Mouse (Mus musculus): ENCODE measurements around the gene Magi1. TPM values are rescaled to one million over a fixed set of nuclear protein-coding genes. Genes with fewer than 3 reads are reported as not detected.

The Magi1 gene
- polyA plus RNA-seq, 1 experiment, result 74.6 TPM

DNA sequence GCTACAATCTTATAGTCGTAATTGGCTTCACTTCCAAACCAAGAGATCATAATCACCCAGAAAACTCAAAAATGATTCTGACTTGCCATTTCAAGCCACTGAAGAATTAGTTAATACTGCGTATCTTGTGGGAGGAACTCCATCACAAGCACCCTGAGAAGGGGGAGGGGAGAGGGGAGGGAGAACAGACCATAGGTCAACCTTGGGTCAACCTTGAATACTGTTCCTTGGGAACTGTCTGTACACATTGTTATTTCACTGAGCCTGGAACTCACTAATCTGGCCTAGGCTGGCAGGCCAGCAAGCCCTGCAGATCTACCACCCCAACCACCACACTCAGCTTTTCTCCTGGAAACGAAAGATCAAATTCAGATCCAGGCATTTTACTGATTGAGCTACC lies 106.2 kb downstream of the Magi1 start:
- no peak for TF ChIP-seq POLR2A (IDR thresholded peaks at IDR 0.05; ENCODE audit: borderline replicate concordance, extremely low read depth, insufficient read depth, insufficient read length, poor library complexity, severe bottlenecking)
- no peak for TF ChIP-seq CTCF (IDR thresholded peaks at IDR 0.05; ENCODE audit: borderline replicate concordance, extremely low read depth, insufficient read depth, insufficient read length)
- DNase-seq (ENCODE audit: low read depth), result no peak

GRCm38 (mm10) chr6:94176705-94177104 lies 107.0 kb downstream of the Magi1 start:
- no peak for TF ChIP-seq CTCF (IDR thresholded peaks at IDR 0.05; ENCODE audit: borderline replicate concordance, extremely low read depth, insufficient read depth, insufficient read length)
- no peak for TF ChIP-seq POLR2A (IDR thresholded peaks at IDR 0.05; ENCODE audit: borderline replicate concordance, extremely low read depth, insufficient read depth, insufficient read length, poor library complexity, severe bottlenecking)
- no peak for DNase-seq (ENCODE audit: low read depth)

GRCm38 (mm10) chr6:94171250-94171649 lies 112.5 kb downstream of the Magi1 start:
- no peak for TF ChIP-seq CTCF (IDR thresholded peaks at IDR 0.05; ENCODE audit: borderline replicate concordance, extremely low read depth, insufficient read depth, insufficient read length)

GRCm38 (mm10) chr6:94169581-94170194 lies 114.0 kb downstream of the Magi1 start:
- no peak for DNase-seq (ENCODE audit: low read depth)
- no peak for TF ChIP-seq CTCF (IDR thresholded peaks at IDR 0.05; ENCODE audit: borderline replicate concordance, extremely low read depth, insufficient read depth, insufficient read length)
- no peak for TF ChIP-seq POLR2A (IDR thresholded peaks at IDR 0.05; ENCODE audit: borderline replicate concordance, extremely low read depth, insufficient read depth, insufficient read length, poor library complexity, severe bottlenecking)

More at GRCm38 (mm10) chr6:94171250-94171649, 112.5 kb downstream of the Magi1 start:
- no peak for DNase-seq (ENCODE audit: low read depth)

DNA sequence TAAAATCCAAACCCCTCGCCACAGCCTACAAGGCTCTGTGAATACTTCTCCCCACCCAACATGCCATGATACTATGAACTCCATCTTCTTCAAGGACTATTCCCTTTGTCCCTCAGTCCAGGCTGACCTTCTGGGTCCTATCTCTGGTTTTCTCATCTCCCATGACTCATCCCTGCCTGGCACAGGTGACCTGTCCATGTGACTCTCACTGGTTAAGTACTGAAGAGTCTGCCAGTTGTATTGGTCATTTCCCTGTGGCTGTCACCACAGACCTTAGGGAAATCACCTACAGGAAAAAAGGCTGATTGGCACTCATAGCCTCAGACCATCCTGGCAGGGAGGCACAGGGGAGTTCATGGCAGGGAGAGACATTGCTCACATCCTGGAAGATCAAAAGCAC lies 117.8 kb downstream of the Magi1 start:
- TF ChIP-seq POLR2A (IDR thresholded peaks at IDR 0.05; ENCODE audit: borderline replicate concordance, extremely low read depth, insufficient read depth, insufficient read length, poor library complexity, severe bottlenecking), result no peak
- no peak for TF ChIP-seq CTCF (IDR thresholded peaks at IDR 0.05; ENCODE audit: borderline replicate concordance, extremely low read depth, insufficient read depth, insufficient read length)
- DNase-seq (ENCODE audit: low read depth), result no peak

DNA sequence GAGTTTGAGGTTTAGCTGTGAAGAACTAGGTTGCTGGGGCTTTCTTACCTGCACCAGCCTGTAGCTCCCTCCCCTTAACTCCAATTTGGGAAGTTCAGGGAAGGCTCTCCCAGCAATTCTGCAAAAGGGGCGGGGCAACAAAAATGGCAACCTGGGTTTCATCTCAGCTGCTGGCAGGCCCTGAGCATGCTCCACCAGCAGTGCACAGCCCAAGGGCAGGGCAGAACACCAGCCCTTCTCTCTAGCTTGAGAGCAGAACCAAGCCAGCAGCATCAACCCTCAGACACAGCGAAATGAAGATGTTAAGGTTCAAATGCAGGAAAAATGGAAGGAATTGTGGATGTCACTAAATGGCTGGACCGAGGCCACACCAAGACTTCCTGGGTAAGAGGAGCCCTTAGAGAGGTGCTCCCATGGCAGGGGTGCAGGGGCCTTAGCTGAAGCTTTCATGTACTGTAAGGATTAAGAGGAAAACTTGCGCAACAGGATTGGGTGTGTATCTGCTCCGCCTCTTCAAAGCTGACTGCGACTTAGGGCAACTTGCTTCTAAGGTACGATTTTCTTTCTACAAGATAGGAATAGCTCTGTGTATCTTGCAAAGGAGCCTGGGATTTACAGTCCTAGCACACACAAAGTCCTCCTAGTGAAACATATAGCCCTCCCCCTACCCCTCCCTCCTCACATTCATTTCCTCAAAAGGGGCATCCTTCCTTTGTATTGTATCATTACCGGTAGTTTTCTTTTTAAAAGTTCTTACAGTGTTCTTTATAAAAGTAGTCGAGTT lies 118.8 kb downstream of the Magi1 start:
- no peak for DNase-seq (ENCODE audit: low read depth)
- TF ChIP-seq POLR2A (IDR thresholded peaks at IDR 0.05; ENCODE audit: borderline replicate concordance, extremely low read depth, insufficient read depth, insufficient read length, poor library complexity, severe bottlenecking) (no peak), CTCF (IDR thresholded peaks at IDR 0.05; ENCODE audit: borderline replicate concordance, extremely low read depth, insufficient read depth, insufficient read length) (no peak)

DNA sequence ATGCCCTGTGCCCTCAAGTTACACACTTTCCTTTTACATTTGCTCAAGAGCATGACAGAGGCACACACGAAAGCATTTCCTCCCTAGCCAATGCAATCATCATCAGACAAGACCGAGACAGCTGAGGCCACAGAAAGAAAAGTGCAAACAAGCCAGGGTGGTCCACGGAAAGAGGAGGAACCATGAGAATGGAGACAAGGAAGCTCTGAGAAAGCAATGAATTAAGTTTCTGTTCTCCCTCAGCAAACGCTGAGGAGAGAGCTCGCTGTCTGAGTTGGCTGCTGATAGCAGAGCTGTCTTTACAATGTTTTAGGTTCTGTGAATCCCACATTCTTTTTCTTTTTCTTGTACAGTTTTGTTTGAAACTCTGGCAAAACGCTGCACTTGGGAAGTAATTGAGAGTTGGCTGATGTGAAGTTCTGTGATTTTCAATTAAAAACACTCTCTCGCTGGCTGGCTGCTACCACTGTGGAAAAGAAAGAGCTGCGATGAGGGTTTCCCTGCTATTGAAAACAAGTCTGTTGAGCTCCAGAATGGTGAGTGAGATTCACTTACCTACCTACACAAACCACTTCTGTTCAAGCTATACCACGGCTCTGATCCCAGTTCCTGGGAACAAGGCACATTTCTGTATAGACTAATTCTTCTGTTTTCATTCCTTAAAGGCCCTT lies 120.3 kb downstream of the Magi1 start:
- peak; percentile 82 for DNase-seq (ENCODE audit: low read depth)
- TF ChIP-seq POLR2A (IDR thresholded peaks at IDR 0.05; ENCODE audit: borderline replicate concordance, extremely low read depth, insufficient read depth, insufficient read length, poor library complexity, severe bottlenecking) (no peak), CTCF (IDR thresholded peaks at IDR 0.05; ENCODE audit: borderline replicate concordance, extremely low read depth, insufficient read depth, insufficient read length) (no peak)

- DNase-seq (ENCODE audit: low read depth), result no peak
- TF ChIP-seq CTCF (IDR thresholded peaks at IDR 0.05; ENCODE audit: borderline replicate concordance, extremely low read depth, insufficient read depth, insufficient read length) (no peak), POLR2A (IDR thresholded peaks at IDR 0.05; ENCODE audit: borderline replicate concordance, extremely low read depth, insufficient read depth, insufficient read length, poor library complexity, severe bottlenecking) (no peak)
Observed at GRCm38 (mm10) chr6:94162918-94163317, 120.8 kb downstream of the Magi1 start.

DNA sequence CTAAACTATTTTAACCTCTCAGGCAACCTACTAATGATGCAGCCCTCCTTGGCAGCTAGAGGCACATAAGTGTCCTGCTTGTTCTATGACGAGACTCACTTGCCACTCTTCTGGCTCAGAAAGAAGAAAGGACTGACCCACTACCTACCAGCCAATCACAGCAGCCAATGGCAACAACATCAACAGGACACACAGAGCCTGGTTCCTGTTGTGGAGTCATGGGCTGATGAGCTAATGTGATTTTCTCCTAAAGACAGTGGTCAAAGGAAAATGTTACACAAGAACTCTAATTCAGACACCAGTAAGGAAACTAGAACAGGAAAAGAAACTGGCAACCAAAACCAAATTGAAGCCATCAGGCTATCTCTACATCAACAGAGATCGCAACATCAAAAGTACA lies 124.5 kb downstream of the Magi1 start:
- TF ChIP-seq POLR2A (IDR thresholded peaks at IDR 0.05; ENCODE audit: borderline replicate concordance, extremely low read depth, insufficient read depth, insufficient read length, poor library complexity, severe bottlenecking), result no peak
- no peak for TF ChIP-seq CTCF (IDR thresholded peaks at IDR 0.05; ENCODE audit: borderline replicate concordance, extremely low read depth, insufficient read depth, insufficient read length)
- no peak for DNase-seq (ENCODE audit: low read depth)

- DNase-seq (ENCODE audit: low read depth), result no peak
- TF ChIP-seq POLR2A (IDR thresholded peaks at IDR 0.05; ENCODE audit: borderline replicate concordance, extremely low read depth, insufficient read depth, insufficient read length, poor library complexity, severe bottlenecking) (no peak), CTCF (IDR thresholded peaks at IDR 0.05; ENCODE audit: borderline replicate concordance, extremely low read depth, insufficient read depth, insufficient read length) (no peak)
Observed at GRCm38 (mm10) chr6:94158119-94158848, 125.4 kb downstream of the Magi1 start.

DNA sequence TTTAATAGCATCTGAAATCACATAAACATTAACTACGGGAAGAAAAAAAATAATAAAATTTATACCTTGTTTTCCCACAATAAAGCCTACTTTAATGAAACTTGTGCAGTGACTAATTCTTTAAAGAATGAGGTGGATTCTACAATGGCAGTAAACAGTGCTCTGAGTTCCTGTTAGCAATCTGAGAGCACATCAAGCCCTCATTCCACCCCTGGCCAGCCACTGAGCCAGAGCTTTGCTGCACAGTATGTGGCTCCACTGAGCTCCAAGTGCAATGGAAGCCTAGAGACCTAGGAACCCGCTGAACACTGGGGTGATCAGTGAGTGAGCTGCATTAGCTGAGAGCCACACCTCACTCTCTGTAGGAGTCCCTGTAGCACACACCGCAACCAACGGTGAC lies 127.7 kb downstream of the Magi1 start:
- TF ChIP-seq POLR2A (IDR thresholded peaks at IDR 0.05; ENCODE audit: borderline replicate concordance, extremely low read depth, insufficient read depth, insufficient read length, poor library complexity, severe bottlenecking), result no peak
- TF ChIP-seq CTCF (IDR thresholded peaks at IDR 0.05; ENCODE audit: borderline replicate concordance, extremely low read depth, insufficient read depth, insufficient read length), result no peak
- DNase-seq (ENCODE audit: low read depth), result no peak

Data from brain, embryonic 14.5 days (tissue).